14 mouse cellular contexts compared by ENCODE assay signal in genomic region chr14:78323356-78323755, GRCm38 (mm10). TPM values are rescaled to one million over a fixed set of nuclear protein-coding genes. Genes with fewer than 3 reads are reported as not detected.
"Had no signal": no experiment of that assay in that cellular context is flagged by ENCODE, and none has a peak within 500 bp of the region (broad histone marks: within the 10 kb centered on the region; RNA-seq: fewer than 3 reads in every experiment).

No protein-coding gene starts in this region.

- H3K4me2 ChIP-seq: neural tube, embryonic 15.5 days; stomach, embryonic 15.5 days had no signal

- H3K36me3 ChIP-seq: neural tube, embryonic 15.5 days; stomach, embryonic 15.5 days had no signal

- H3K9me3 ChIP-seq: neural tube, embryonic 15.5 days; stomach, embryonic 15.5 days had no signal

- H3K4me1 ChIP-seq: neural tube, embryonic 15.5 days; stomach, embryonic 15.5 days had no signal

- H3K27ac ChIP-seq: neural tube, embryonic 15.5 days; stomach, embryonic 15.5 days; stomach, postnatal 0 days had no signal

- H3K4me3 ChIP-seq: neural tube, embryonic 15.5 days; stomach, embryonic 15.5 days had no signal

- H3K9ac ChIP-seq: neural tube, embryonic 15.5 days; stomach, embryonic 15.5 days had no signal

- DNase-seq: retina, postnatal 1 day; right cerebral cortex, adult 18-20 months; right cerebral cortex, postnatal 14 days; right cerebral cortex, postnatal 25 days; right cerebral cortex, postnatal 4 days; spleen, adult 18-20 months; thymus, adult 18-20 months; thymus, postnatal 25 days; thymus, postnatal 36 days; thymus, postnatal 4 days had no signal

- H3K27me3 ChIP-seq: neural tube, embryonic 15.5 days; stomach, embryonic 15.5 days had no signal

RNA-seq across cellular contexts. Expression of gene Tnfsf11, which starts 15.5 kb away (rescaled TPM):
- polyA plus RNA-seq: stomach, postnatal 0 days; testis, adult 2 months had no signal
